Mouse (Mus musculus): ENCODE results near the gene Itgb4. TPM values are rescaled to one million over a fixed set of nuclear protein-coding genes. Genes with fewer than 3 reads are reported as not detected.

Gene Itgb4
- total RNA-seq, 2 experiments from 2014 or later, result 6.4 to 6.6 TPM

GRCm38 (mm10) chr11:115989686-115990085 is 15.2 kb downstream of the Itgb4 start:
- no peak for TF ChIP-seq CTCF (conservative IDR thresholded peaks at IDR 0.05)
- H3K4me3 ChIP-seq, result no peak overlapping the region
- H3K27ac ChIP-seq, result no peak overlapping the region
- DNase-seq (ENCODE audit: low spot score in 2 of 2), result no peak

GRCm38 (mm10) chr11:115992098-115992497 is 17.6 kb downstream of the Itgb4 start:
- no peak for DNase-seq (ENCODE audit: low spot score in 2 of 2)
- no peak overlapping the region for H3K4me3 ChIP-seq
- peak overlapping the region; percentile 57; the same call in 1 of the 2 replicates for H3K27ac ChIP-seq
- no peak for TF ChIP-seq CTCF (conservative IDR thresholded peaks at IDR 0.05)

DNA sequence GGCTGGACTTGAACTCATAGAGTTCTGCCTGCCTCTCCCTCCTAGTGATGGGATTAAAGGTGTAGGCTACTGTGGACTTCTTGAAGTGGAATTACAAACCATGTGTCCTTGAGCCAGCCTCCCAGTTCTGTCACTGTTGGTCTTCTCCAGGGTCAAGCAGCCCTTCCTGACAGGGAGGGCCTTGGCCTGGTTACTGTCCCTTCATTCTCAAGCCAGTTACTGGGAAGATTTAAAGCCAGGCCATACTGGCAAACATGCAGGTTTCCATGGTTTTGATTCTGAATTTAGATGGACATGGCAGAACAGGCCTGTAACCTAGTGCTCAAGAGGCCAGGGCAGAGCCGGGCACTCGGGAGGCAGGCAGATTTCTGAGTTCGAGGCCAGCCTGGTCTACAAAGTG is 20.7 kb downstream of the Itgb4 start:
- H3K4me3 ChIP-seq, result no peak overlapping the region
- no peak overlapping the region for H3K27ac ChIP-seq
- no peak for DNase-seq (ENCODE audit: low spot score in 2 of 2)
- no peak for TF ChIP-seq CTCF (conservative IDR thresholded peaks at IDR 0.05)

DNA sequence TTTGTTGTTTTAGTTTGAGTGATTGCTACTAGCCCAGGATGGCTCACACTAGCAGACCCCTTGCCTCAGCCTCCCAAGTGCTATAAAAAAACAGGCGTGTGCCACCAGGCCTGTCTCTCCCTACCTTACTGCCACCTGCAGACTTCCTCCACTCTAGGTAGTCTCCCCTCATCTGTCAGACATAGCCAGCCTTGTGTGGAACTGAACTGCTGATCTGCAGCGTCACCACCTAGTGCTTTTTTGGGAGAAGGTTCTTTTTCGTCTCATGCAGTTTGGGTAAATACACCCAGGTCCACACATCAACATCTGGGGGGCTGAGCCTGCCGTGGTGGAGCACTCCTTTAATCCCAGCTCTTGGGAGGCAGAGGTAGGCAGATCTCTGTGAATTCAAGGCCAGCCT is 22.5 kb downstream of the Itgb4 start:
- TF ChIP-seq CTCF (conservative IDR thresholded peaks at IDR 0.05), result no peak
- H3K27ac ChIP-seq, result no peak overlapping the region
- DNase-seq (ENCODE audit: low spot score in 2 of 2), result no peak
- no peak overlapping the region for H3K4me3 ChIP-seq

DNA sequence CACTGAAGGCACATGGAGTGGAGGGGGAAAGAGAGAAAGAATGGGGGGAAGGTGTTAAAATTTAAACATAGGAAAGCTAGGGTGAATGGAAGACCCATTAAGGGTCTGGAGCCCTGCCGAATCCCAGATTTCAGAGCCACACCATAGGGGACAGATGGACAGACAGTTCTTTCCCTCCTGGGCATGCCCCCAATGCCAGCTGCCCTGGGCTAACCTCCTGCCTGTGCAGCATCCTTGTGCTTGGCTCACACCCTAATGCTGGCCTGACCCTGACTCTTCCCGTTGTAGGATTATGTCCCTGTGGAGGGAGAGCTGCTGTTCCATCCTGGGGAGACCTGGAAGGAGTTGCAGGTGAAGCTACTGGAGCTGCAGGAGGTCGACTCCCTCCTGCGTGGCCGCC is 23.2 kb downstream of the Itgb4 start:
- no peak for DNase-seq (ENCODE audit: low spot score in 2 of 2)
- no peak overlapping the region for H3K27ac ChIP-seq
- no peak for TF ChIP-seq CTCF (conservative IDR thresholded peaks at IDR 0.05)
- H3K4me3 ChIP-seq, result no peak overlapping the region

GRCm38 (mm10) chr11:115999027-115999426 is 24.5 kb downstream of the Itgb4 start:
- no peak overlapping the region for H3K4me3 ChIP-seq
- no peak for DNase-seq (ENCODE audit: low spot score in 2 of 2)
- no peak overlapping the region for H3K27ac ChIP-seq
- no peak for TF ChIP-seq CTCF (conservative IDR thresholded peaks at IDR 0.05)

DNA sequence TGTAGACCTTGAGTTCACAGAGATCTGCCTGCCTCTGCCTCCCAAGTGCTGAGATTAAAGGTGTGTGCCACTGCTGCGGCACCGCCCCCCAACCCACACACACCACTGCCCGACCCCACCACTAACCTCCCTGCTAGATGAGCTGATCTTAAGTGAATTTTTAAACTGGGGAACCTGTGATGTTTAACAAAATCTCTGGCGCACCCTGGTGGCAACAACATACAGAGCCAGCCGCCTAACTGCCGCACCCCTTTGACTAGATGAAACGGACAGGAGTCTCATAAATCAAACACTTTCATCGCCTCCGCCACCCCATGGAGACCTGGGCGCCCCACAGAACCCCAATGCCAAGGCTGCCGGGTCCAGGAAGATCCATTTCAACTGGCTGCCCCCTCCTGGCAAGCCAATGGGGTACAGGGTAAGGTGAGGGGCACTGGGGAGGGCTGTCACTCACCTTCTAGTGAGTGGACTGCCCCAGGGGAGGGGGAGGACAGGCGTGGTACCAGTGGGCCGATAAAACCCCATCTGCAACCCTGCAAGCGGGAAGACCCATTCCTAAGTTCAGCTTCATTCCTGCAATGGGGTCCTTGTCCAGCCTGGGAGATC is 25.1 kb downstream of the Itgb4 start:
- peak; percentile 60 to 73 for DNase-seq (ENCODE audit: low spot score in 2 of 2)
- TF ChIP-seq CTCF (conservative IDR thresholded peaks at IDR 0.05), result peak; percentile 84
- Histone ChIP-seq H3K4me3 (no peak overlapping the region), H3K27ac (no peak overlapping the region)

DNA sequence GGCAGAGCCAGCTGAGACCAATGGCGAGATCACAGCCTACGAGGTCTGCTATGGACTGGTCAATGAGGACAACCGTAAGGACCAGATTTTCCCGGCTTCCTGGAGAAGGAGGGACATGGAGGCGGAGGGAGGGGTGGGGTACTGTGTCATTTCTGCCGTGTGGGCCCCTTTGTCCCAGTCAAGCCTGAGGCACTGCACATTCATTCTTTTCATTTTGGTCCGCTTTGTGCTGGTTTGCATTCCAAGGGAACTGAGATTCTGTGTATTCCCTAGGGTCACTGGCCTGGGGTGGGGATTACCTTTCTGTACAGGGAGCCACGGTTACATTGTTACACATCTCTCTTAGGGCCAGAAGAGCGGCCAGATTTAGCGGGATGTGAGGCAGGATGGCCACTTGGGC is 26.1 kb downstream of the Itgb4 start:
- Histone ChIP-seq H3K4me3 (no peak overlapping the region), H3K27ac (no peak overlapping the region)
- no peak for TF ChIP-seq CTCF (conservative IDR thresholded peaks at IDR 0.05)
- DNase-seq (ENCODE audit: low spot score in 2 of 2), result no peak

GRCm38 (mm10) chr11:116001725-116002124 is 27.2 kb downstream of the Itgb4 start:
- no peak for DNase-seq (ENCODE audit: low spot score in 2 of 2)
- no peak for TF ChIP-seq CTCF (conservative IDR thresholded peaks at IDR 0.05)

GRCm38 (mm10) chr11:116002894-116003293 is 28.4 kb downstream of the Itgb4 start:
- H3K27ac ChIP-seq, result no peak overlapping the region
- peak; percentile 47 for TF ChIP-seq CTCF (conservative IDR thresholded peaks at IDR 0.05)
- H3K4me3 ChIP-seq, result no peak overlapping the region
- DNase-seq (ENCODE audit: low spot score in 2 of 2), result no peak

More at GRCm38 (mm10) chr11:116001725-116002124, 27.2 kb downstream of the Itgb4 start:
- Histone ChIP-seq H3K27ac (no peak overlapping the region), H3K4me3 (no peak overlapping the region)

GRCm38 (mm10) chr11:116004186-116004823 is 29.8 kb downstream of the Itgb4 start:
- H3K27ac ChIP-seq, result peak overlapping the region; percentile 60; the same call in 1 of the 2 replicates
- no peak for DNase-seq (ENCODE audit: low spot score in 2 of 2)
- no peak for TF ChIP-seq CTCF (conservative IDR thresholded peaks at IDR 0.05)
- H3K4me3 ChIP-seq, result peak overlapping the region; percentile 52

GRCm38 (mm10) chr11:116004840-116005700 is 30.6 kb downstream of the Itgb4 start:
- peak; percentile 49 to 69 for DNase-seq (ENCODE audit: low spot score in 2 of 2)
- H3K27ac ChIP-seq, result peak overlapping the region; percentile 60

More at GRCm38 (mm10) chr11:116004840-116005700, 30.6 kb downstream of the Itgb4 start:
- peak; percentile 75 for TF ChIP-seq CTCF (conservative IDR thresholded peaks at IDR 0.05)
- H3K4me3 ChIP-seq, result peak overlapping the region; percentile 52

Measured in layer of hippocampus, adult 2 months (tissue).